ENCODE assay signal across 11 mouse cellular contexts in the genomic region with DNA sequence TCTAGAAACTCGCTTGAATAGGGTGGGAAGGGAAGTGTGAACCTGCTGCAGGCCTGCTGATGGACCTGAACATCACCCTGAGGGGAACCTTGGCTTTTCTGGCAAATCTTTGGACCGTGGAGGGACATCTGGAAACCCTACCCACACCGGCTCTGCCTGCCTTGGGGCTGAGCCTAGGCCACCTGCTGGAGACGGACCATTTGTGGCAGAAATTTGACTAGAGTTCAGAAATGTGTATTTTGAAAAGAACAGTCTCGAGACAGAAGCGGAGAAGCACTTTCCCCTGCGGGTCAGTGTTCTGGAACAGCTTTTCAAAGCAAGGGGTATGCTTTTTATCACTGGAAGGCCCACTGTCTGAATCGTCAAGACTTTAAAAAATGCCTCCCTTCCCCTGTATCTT.
"Had no signal": no experiment of that assay in that cellular context is flagged by ENCODE, and none has a peak within 500 bp of the region (broad histone marks: within the 10 kb centered on the region; RNA-seq: fewer than 3 reads in every experiment).

No protein-coding gene starts in this region.

- H3K4me3 ChIP-seq: limb, embryonic 12.5 days; liver, embryonic 15.5 days had no signal

- DNase-seq: kidney, adult 11 months; kidney, adult 9 months; kidney, postnatal 10 days; layer of hippocampus, adult 9-11 months; layer of hippocampus, postnatal 36 days; lung, embryonic 14.5 days; lung, postnatal 10 days; right cerebral cortex, postnatal 14 days; thymus, postnatal 36 days had no signal

- H3K27me3 ChIP-seq: limb, embryonic 12.5 days; liver, embryonic 15.5 days had no signal

- H3K27ac ChIP-seq: limb, embryonic 12.5 days; liver, embryonic 15.5 days had no signal
